Mouse (Mus musculus) bone marrow macrophage, adult 2 months (primary cell): ENCODE measurements at regions not wholly inside any gene's neighbourhood (a gene's known extent, or its start where the extent isn't known, plus 50 kb on each side); places are given as distances from the start of the nearest gene placed in this dataset.

ENCODE experiments used
- H3K27ac ChIP-seq: 2 replicates; pipeline ENCODE4 v1.5.1; 2012; ENCODE audit warnings: low read depth, low read length; ENCODE audit not compliant: insufficient read depth
- H3K4me1 ChIP-seq: 2 replicates; pipeline ENCODE4 v1.6.1; 2012; ENCODE audit warnings: low read length; ENCODE audit not compliant: control insufficient read depth, insufficient read depth
- H3K4me3 ChIP-seq: 2 replicates; pipeline ENCODE4 v1.5.1; 2012; ENCODE audit warnings: mild to moderate bottlenecking, low read length, moderate library complexity; ENCODE audit not compliant: insufficient read depth
- CTCF ChIP-seq: IDR thresholded peaks from 2 replicates; pipeline ENCODE4 v1.5.1; 2012; ENCODE audit warnings: low read depth, mild to moderate bottlenecking, low read length, moderate library complexity
- POLR2A ChIP-seq: IDR thresholded peaks from 2 replicates; pipeline ENCODE4 v1.6.1; 2012; ENCODE audit warnings: mild to moderate bottlenecking, low read depth, low read length, borderline replicate concordance

- Histone ChIP-seq H3K27ac (no peak overlapping the region), H3K4me1 (no peaks in the 10 kb centered on the region), H3K4me3 (no peak overlapping the region)
- TF ChIP-seq POLR2A (no peak), CTCF (peak; percentile 73)
Measured at GRCm38 (mm10) chr13:41709475-41710227, 103.9 kb downstream of the Tmem170b start.

- Histone ChIP-seq H3K4me1 (no peaks in the 10 kb centered on the region), H3K27ac (no peak overlapping the region), H3K4me3 (no peak overlapping the region)
- TF ChIP-seq POLR2A (no peak), CTCF (no peak)
Measured at GRCm38 (mm10) chr13:41712616-41713015, 106.9 kb downstream of the Tmem170b start.
